Mouse (Mus musculus) limb, embryonic 14.5 days (tissue): Measurements from ENCODE around the gene Uap1. TPM values are rescaled to one million over a fixed set of nuclear protein-coding genes. Genes with fewer than 3 reads are reported as not detected.

Experiments used
- ATAC-seq: fragments of 200-750 bp; cut with Nextera tagmentation; 2 replicates; pipeline ENCODE4 v1.8.0; 2017; ENCODE audit warnings: low read depth, moderate number of reproducible peaks, moderate TSS enrichment; ENCODE audit not compliant: low FRiP score
- DNase-seq: peaks from one replicate; pipeline ENCODE4 v3.0.0-alpha.2; 2015; ENCODE audit warnings: low spot score
- H3K27ac ChIP-seq: fragments of 300-500 bp; sonication (generic); replicated peaks from 2 replicates; pipeline ENCODE4 v1.5.1; 2014; ENCODE audit warnings: low read depth, mild to moderate bottlenecking, low read length, moderate library complexity, mixed read lengths
- H3K27me3 ChIP-seq: fragments of 300-500 bp; sonication (generic); 2 replicates; pipeline ENCODE4 v1.6.1; 2014; ENCODE audit warnings: low read length, mixed read lengths; ENCODE audit not compliant: control insufficient read depth, insufficient read depth
- H3K36me3 ChIP-seq: fragments of 300-500 bp; sonication (generic); 2 replicates; pipeline ENCODE4 v1.6.1; 2014; ENCODE audit warnings: mild to moderate bottlenecking, low read length, moderate library complexity, mixed read lengths; ENCODE audit not compliant: control insufficient read depth, insufficient read depth
- H3K4me1 ChIP-seq: fragments of 300-500 bp; sonication (generic); 2 replicates; pipeline ENCODE4 v1.6.1; 2014; ENCODE audit warnings: antibody characterized with exemption, low read length, mixed read lengths; ENCODE audit not compliant: control insufficient read depth, insufficient read depth
- H3K4me2 ChIP-seq: fragments of 300-500 bp; sonication (generic); replicated peaks from 2 replicates; pipeline ENCODE4 v1.6.1; 2014; ENCODE audit warnings: low read depth, mild to moderate bottlenecking, low read length, moderate library complexity; ENCODE audit not compliant: severe bottlenecking
- H3K4me3 ChIP-seq: fragments of 300-500 bp; sonication (generic); replicated peaks from 2 replicates; pipeline ENCODE4 v1.5.1; 2014; ENCODE audit warnings: low read length
- H3K9ac ChIP-seq: fragments of 300-500 bp; sonication (generic); 2 replicates; pipeline ENCODE4 v1.6.1; 2014; ENCODE audit warnings: mild to moderate bottlenecking, low read depth, low read length, moderate library complexity; ENCODE audit not compliant: severe bottlenecking
- H3K9me3 ChIP-seq: fragments of 300-500 bp; sonication (generic); 2 replicates; pipeline ENCODE4 v1.6.1; 2016; ENCODE audit warnings: low read length; ENCODE audit not compliant: control insufficient read depth
- POLR2A ChIP-seq: fragments of 200-500 bp; IDR thresholded peaks from 2 replicates; pipeline ENCODE4 v1.8.0; 2012; ENCODE audit warnings: inconsistent platforms, mild to moderate bottlenecking, moderate library complexity, borderline replicate concordance; ENCODE audit not compliant: insufficient read depth, insufficient read length; ENCODE audit errors: extremely low read depth
- WGBS: fragments of 180-500 bp; shearing (Covaris S2); extraction: QIAGEN DNeasy Blood & Tissue Kit; methylation state at CpG from one replicate; pipeline ENCODE4 v1.1.7; 2014; 5-methylcytosine and 5-hydroxymethylcytosine counted together
- polyA plus RNA-seq, 2 experiments: library from polyadenylated mRNA; depleted of rRNA in 1 of 2; stranded (reverse) in 1 of 2; unstranded in 1 of 2; fragments of >200 nt; fragmentation: Nextera tagmentation in 1 of 2; extraction: Ambion mirVana in 1 of 2; gene quantifications; 2 replicates each; pipeline versions ENCODE4 v1.2.1 to v1.2.3; 2012 to 2014

Gene Uap1
- polyA plus RNA-seq, 2 experiments: 50.5 to 76.4 TPM

- no peaks in the 10 kb centered on the region for H3K27me3 ChIP-seq
- 88% methylated on average over 3 of the region's 3 CpGs for WGBS
- TF ChIP-seq POLR2A: no peak
- no peaks in the 10 kb centered on the region for H3K4me1 ChIP-seq
- ATAC-seq: no peak
- no peak overlapping the region for H3K27ac ChIP-seq
- H3K36me3 ChIP-seq: peaks cover 48% of the 10 kb centered on the region
- no peaks in the 10 kb centered on the region for H3K9me3 ChIP-seq
- H3K4me3 ChIP-seq: no peak overlapping the region
- no peak overlapping the region for H3K4me2 ChIP-seq
- no peak for DNase-seq
- H3K9ac ChIP-seq: no peak overlapping the region
Observed at GRCm38 (mm10) chr1:170164913-170165312, 9.8 kb downstream of the Uap1 start.

- H3K36me3 ChIP-seq: peaks cover 50% of the 10 kb centered on the region
Observed at GRCm38 (mm10) chr1:170164053-170164614, 10.6 kb downstream of the Uap1 start.

GRCm38 (mm10) chr1:170163398-170163943 is 11.3 kb downstream of the Uap1 start:
- no peak for TF ChIP-seq POLR2A
- Histone ChIP-seq H3K4me1 (no peaks in the 10 kb centered on the region), H3K36me3 (peaks cover 56% of the 10 kb centered on the region), H3K27me3 (no peaks in the 10 kb centered on the region), H3K27ac (no peak overlapping the region), H3K4me2 (no peak overlapping the region), H3K9me3 (no peaks in the 10 kb centered on the region), H3K4me3 (no peak overlapping the region), H3K9ac (no peak overlapping the region)
- WGBS: 77% methylated on average over 3 of the region's 3 CpGs
- ATAC-seq (no peak), DNase-seq (no peak)

More at GRCm38 (mm10) chr1:170164053-170164614, 10.6 kb downstream of the Uap1 start:
- DNase-seq: no peak
- H3K4me1 ChIP-seq: no peaks in the 10 kb centered on the region
- no peak for ATAC-seq
- WGBS: 80% methylated on average over 2 of the region's 2 CpGs
- H3K4me2 ChIP-seq: no peak overlapping the region
- H3K9me3 ChIP-seq: no peaks in the 10 kb centered on the region
- H3K9ac ChIP-seq: no peak overlapping the region
- no peak overlapping the region for H3K27ac ChIP-seq
- no peak for TF ChIP-seq POLR2A
- no peaks in the 10 kb centered on the region for H3K27me3 ChIP-seq
- no peak overlapping the region for H3K4me3 ChIP-seq

- Histone ChIP-seq H3K27me3 (no peaks in the 10 kb centered on the region), H3K4me1 (no peaks in the 10 kb centered on the region), H3K4me3 (no peak overlapping the region), H3K36me3 (peaks cover 68% of the 10 kb centered on the region), H3K4me2 (no peak overlapping the region), H3K9ac (no peak overlapping the region), H3K9me3 (no peaks in the 10 kb centered on the region), H3K27ac (no peak overlapping the region)
- ATAC-seq (no peak), DNase-seq (no peak)
- 88% methylated on average over 6 of the region's 6 CpGs for WGBS
- TF ChIP-seq POLR2A: no peak
Observed at GRCm38 (mm10) chr1:170161852-170162251, 12.9 kb downstream of the Uap1 start.

- Histone ChIP-seq H3K4me3 (no peak overlapping the region), H3K27ac (no peak overlapping the region), H3K9ac (no peak overlapping the region), H3K27me3 (no peaks in the 10 kb centered on the region), H3K36me3 (peaks cover 61% of the 10 kb centered on the region), H3K4me1 (no peaks in the 10 kb centered on the region), H3K4me2 (no peak overlapping the region), H3K9me3 (no peaks in the 10 kb centered on the region)
- 68% methylated on average over 3 of the region's 3 CpGs for WGBS
- DNase-seq (no peak), ATAC-seq (no peak)
- no peak for TF ChIP-seq POLR2A
Observed at GRCm38 (mm10) chr1:170160397-170160938, 14.3 kb downstream of the Uap1 start.
